Mouse (Mus musculus): ENCODE measurements around the gene Vmn2r3.

DNA sequence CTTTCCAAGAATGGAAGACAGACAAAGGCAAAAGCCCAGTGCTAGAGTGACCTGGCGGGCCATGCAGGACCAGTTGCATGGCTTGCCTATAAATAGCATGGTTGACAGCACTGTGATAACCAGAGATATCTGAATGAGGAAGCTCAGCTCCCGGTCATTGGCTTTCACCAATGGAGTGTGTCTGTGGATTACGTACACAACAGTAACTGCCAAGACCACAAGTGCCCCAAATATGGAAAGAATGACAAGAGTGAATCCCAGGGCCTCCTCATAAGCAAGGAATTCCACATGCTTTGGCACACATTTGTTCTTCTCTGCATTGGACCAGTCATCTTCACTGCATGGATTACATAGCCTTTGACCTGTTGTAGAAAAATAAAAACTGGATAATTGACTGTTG lies 29.9 kb downstream of the Vmn2r3 start:
- TF ChIP-seq POLR2A (IDR thresholded peaks at IDR 0.05; ENCODE audit: borderline replicate concordance, extremely low read depth, insufficient read depth, insufficient read length, poor library complexity, severe bottlenecking) (no peak), CTCF (IDR thresholded peaks at IDR 0.05; ENCODE audit: borderline replicate concordance, extremely low read depth, insufficient read depth, insufficient read length) (no peak)
